Mouse (Mus musculus) telencephalon, adult 2 months (tissue): ENCODE data around the gene Thumpd2.

ENCODE experiments used
- DNase-seq: peaks from one replicate; pipeline ENCODE4 v3.0.0-alpha.2; 2011; ENCODE audit warnings: low read depth, low spot score

The Thumpd2 gene

GRCm38 (mm10) chr17:81032957-81033356 lies 31.9 kb downstream of the Thumpd2 start:
- DNase-seq = no peak

GRCm38 (mm10) chr17:81031830-81032442 lies 32.9 kb downstream of the Thumpd2 start:
- DNase-seq = no peak

- no peak for DNase-seq
Measured at GRCm38 (mm10) chr17:81027331-81027730, 37.6 kb downstream of the Thumpd2 start.

GRCm38 (mm10) chr17:81017132-81017531 lies 47.8 kb downstream of the Thumpd2 start:
- no peak for DNase-seq

GRCm38 (mm10) chr17:81015814-81016447 lies 49.0 kb downstream of the Thumpd2 start:
- peak; percentile 31 for DNase-seq

- peak; percentile 61 for DNase-seq
Measured at GRCm38 (mm10) chr17:81010844-81011685, 53.8 kb downstream of the Thumpd2 start.

GRCm38 (mm10) chr17:81010199-81010598 lies 54.7 kb downstream of the Thumpd2 start:
- DNase-seq = no peak

GRCm38 (mm10) chr17:81009112-81009511 lies 55.8 kb downstream of the Thumpd2 start:
- no peak for DNase-seq

GRCm38 (mm10) chr17:81005292-81005691 lies 59.6 kb downstream of the Thumpd2 start:
- DNase-seq = no peak

- DNase-seq = no peak
Measured at GRCm38 (mm10) chr17:81004454-81004853, 60.4 kb downstream of the Thumpd2 start.

GRCm38 (mm10) chr17:81002130-81002529 lies 62.8 kb downstream of the Thumpd2 start:
- DNase-seq = no peak

- DNase-seq = no peak
Measured at GRCm38 (mm10) chr17:81001647-81002046, 63.2 kb downstream of the Thumpd2 start.

GRCm38 (mm10) chr17:81001010-81001409 lies 63.9 kb downstream of the Thumpd2 start:
- DNase-seq = no peak

GRCm38 (mm10) chr17:80998958-80999357 lies 65.9 kb downstream of the Thumpd2 start:
- no peak for DNase-seq

- DNase-seq = no peak
Measured at GRCm38 (mm10) chr17:80997226-80997625, 67.7 kb downstream of the Thumpd2 start.

- peak; percentile 39 for DNase-seq
Measured at GRCm38 (mm10) chr17:80991535-80992127, 73.3 kb downstream of the Thumpd2 start.

- no peak for DNase-seq
Measured at GRCm38 (mm10) chr17:80982976-80983375, 81.9 kb downstream of the Thumpd2 start.

- peak; percentile 94 for DNase-seq
Measured at GRCm38 (mm10) chr17:80982412-80982787, 82.5 kb downstream of the Thumpd2 start.

GRCm38 (mm10) chr17:80981721-80982411 lies 83.0 kb downstream of the Thumpd2 start:
- no peak for DNase-seq

- no peak for DNase-seq
Measured at GRCm38 (mm10) chr17:80980096-80980495, 84.8 kb downstream of the Thumpd2 start.

GRCm38 (mm10) chr17:80977245-80977644 lies 87.6 kb downstream of the Thumpd2 start:
- no peak for DNase-seq
